ENCODE assay signal across 31 mouse cellular contexts in the genomic region with DNA sequence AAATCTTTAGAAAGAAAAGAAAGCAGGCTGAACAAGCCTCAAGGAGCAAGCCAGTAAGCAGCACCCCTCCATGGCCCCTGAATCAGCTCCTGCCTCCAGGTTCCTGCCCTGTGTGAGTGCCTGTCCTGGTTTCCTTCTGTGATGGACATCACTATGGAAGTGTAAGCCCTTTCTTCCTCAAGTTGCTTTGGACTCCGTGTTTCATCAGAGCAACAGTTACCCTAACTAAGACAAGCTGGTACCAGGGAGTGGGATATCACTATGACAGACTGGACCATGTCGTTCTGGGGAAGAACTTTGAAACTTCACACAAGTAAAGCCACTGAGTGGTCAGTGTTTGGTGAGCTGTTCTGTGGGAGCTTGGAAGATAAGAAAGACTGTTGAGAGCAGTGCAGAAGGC.
"Had no signal": no experiment of that assay in that cellular context is flagged by ENCODE, and none has a peak within 500 bp of the region (broad histone marks: within the 10 kb centered on the region; RNA-seq: fewer than 3 reads in every experiment).

No protein-coding gene starts in this region.

- H3K4me1 ChIP-seq: liver, embryonic 13.5 days; neural tube, embryonic 12.5 days had no signal

- H3K9me3 ChIP-seq: limb, embryonic 10.5 days; limb, embryonic 12.5 days; limb, embryonic 13.5 days; limb, embryonic 15.5 days; liver, embryonic 12.5 days; liver, embryonic 13.5 days; liver, embryonic 15.5 days; lung, embryonic 15.5 days; midbrain, embryonic 10.5 days; midbrain, embryonic 12.5 days; midbrain, embryonic 15.5 days; neural tube, embryonic 12.5 days had no signal

- H3K9ac ChIP-seq: limb, embryonic 12.5 days; limb, embryonic 13.5 days; limb, embryonic 15.5 days; liver, embryonic 12.5 days; liver, embryonic 13.5 days; liver, embryonic 14.5 days; liver, embryonic 15.5 days; liver, postnatal 0 days; lung, embryonic 14.5 days; lung, embryonic 15.5 days; midbrain, embryonic 12.5 days; midbrain, embryonic 15.5 days; neural tube, embryonic 12.5 days had no signal

- H3K27ac ChIP-seq: left cerebral cortex, adult 2 months; limb, embryonic 10.5 days; limb, embryonic 12.5 days; limb, embryonic 13.5 days; limb, embryonic 15.5 days; liver, embryonic 12.5 days; liver, embryonic 13.5 days; liver, embryonic 14.5 days; liver, embryonic 15.5 days; lung, embryonic 15.5 days; macrophage; midbrain, embryonic 10.5 days; midbrain, embryonic 12.5 days; midbrain, embryonic 15.5 days; neural tube, embryonic 12.5 days had no signal

- H3K4me3 ChIP-seq: left cerebral cortex, adult 2 months; limb, embryonic 10.5 days; limb, embryonic 12.5 days; limb, embryonic 13.5 days; limb, embryonic 15.5 days; liver, embryonic 12.5 days; liver, embryonic 13.5 days; liver, embryonic 15.5 days; lung, embryonic 15.5 days; megakaryocyte, embryonic 14.5 days; midbrain, embryonic 10.5 days; midbrain, embryonic 12.5 days; midbrain, embryonic 15.5 days; myocyte; neural tube, embryonic 12.5 days had no signal

- DNase-seq: left cerebral cortex, postnatal 4 days; liver; liver, embryonic 13.5 days; liver, postnatal 0 days; lung, adult 18-20 months; lung, adult 2 months; lung, embryonic 14.5 days; lung, postnatal 10 days; lung, postnatal 14 days; lung, postnatal 36 days; lung, postnatal 4 days; midbrain, embryonic 14.5 days had no signal

- H3K27me3 ChIP-seq: limb, embryonic 12.5 days; limb, embryonic 13.5 days; limb, embryonic 15.5 days; liver, embryonic 12.5 days; liver, embryonic 15.5 days; lung, embryonic 15.5 days; midbrain, embryonic 12.5 days; midbrain, embryonic 15.5 days; neural tube, embryonic 12.5 days had no signal

- ATAC-seq: liver, embryonic 12.5 days; liver, postnatal 0 days; lung, postnatal 0 days; midbrain, embryonic 15.5 days; midbrain, embryonic 16.5 days had no signal

- H3K36me3 ChIP-seq: limb, embryonic 10.5 days; limb, embryonic 12.5 days; limb, embryonic 13.5 days; limb, embryonic 15.5 days; liver, embryonic 12.5 days; liver, embryonic 13.5 days; liver, embryonic 15.5 days; lung, embryonic 15.5 days; midbrain, embryonic 10.5 days; midbrain, embryonic 12.5 days; midbrain, embryonic 15.5 days; neural tube, embryonic 12.5 days had no signal

- H3K4me2 ChIP-seq: limb, embryonic 12.5 days; limb, embryonic 13.5 days; limb, embryonic 15.5 days; liver, embryonic 11.5 days; liver, embryonic 12.5 days; liver, embryonic 13.5 days; liver, embryonic 15.5 days; lung, embryonic 14.5 days; lung, embryonic 15.5 days; midbrain, embryonic 12.5 days; midbrain, embryonic 15.5 days; neural tube, embryonic 12.5 days had no signal
